Mouse (Mus musculus): ENCODE measurements around the gene 2410004P03Rik.
"Not testable (repeated sequence)": the region's sequence is repeated elsewhere in the genome, so short reads cannot be mapped to it uniquely, and the experiment has no call there.

2410004P03Rik gene

GRCm38 (mm10) chr12:17021125-17021524 lies 9.6 kb upstream of the 2410004P03Rik start:
- not testable (repeated sequence) for DNase-seq (ENCODE audit: low spot score)

DNA sequence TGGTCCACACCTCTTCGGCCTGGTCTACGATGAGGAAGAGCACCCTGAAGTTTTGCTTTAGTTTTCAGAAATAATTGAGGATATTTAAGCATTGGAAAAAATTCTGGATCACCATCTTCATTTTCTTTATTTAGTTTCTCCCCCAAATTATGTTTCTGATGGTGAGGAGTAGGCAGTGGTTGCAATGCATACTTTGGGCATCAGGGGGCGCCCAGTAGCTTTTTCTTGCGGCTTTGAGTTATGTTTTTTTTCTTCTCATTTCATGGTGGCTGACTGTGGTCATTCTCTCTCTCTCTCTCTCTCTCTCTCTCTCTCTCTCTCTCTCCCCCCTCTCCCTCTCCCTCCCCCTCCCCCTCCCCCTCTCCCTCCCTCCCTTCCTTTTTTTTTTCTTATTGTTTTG lies 6.9 kb upstream of the 2410004P03Rik start:
- no peak for DNase-seq (ENCODE audit: low spot score)

DNA sequence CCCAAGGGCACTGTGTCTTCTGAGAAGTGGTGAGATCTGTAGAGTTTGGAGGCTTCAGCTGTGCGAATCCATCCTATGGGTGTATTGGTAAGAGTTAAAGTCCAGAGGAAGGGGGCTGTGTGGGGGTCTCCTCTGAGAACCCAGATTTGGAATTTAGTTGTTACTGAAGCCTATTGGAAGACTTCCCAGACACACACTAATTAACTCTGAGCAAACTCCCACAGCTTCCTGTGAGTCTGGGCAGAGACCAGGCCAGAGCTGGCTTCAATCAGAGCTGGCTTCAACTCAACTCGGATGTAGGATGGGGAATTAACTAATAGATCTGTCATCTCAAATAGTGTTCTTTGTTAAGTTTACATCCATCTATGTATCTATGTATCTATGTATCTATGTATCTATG lies 4.2 kb upstream of the 2410004P03Rik start:
- DNase-seq (ENCODE audit: low spot score) = no peak

GRCm38 (mm10) chr12:17012067-17012899 lies 756 bp upstream of the 2410004P03Rik start:
- no peak for DNase-seq (ENCODE audit: low spot score)

DNA sequence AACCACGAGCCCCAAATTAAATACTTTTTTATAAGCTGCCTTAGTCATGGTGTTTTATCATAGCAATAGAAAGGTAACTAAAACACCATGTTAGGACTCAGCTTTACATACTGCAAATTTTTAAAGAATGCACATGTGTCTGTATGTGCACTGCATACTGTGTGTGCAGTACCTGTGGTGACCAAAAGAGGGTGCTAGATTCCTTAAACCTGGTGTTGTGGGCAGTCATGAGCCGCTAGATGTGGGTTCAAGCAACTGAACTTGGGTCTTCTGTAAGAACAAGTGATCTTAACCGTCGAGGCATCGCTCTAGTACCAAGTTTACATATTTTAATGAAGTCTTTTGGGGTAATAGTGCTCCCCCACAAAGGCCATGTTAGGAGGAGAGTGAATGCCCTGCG lies 2.1 kb downstream of the 2410004P03Rik start:
- DNase-seq (ENCODE audit: low spot score) = no peak

GRCm38 (mm10) chr12:17001211-17001610 lies 10.3 kb downstream of the 2410004P03Rik start:
- DNase-seq (ENCODE audit: low spot score) = no peak

- DNase-seq (ENCODE audit: low spot score) = no peak
Observed at GRCm38 (mm10) chr12:17000628-17001027, 10.9 kb downstream of the 2410004P03Rik start.

- peak; percentile 50 for DNase-seq (ENCODE audit: low spot score)
Observed at GRCm38 (mm10) chr12:16999739-17000497, 11.6 kb downstream of the 2410004P03Rik start, which contains the start of gene Pqlc3. Pqlc3 (minus strand) TSS chr12:17000408.

- DNase-seq (ENCODE audit: low spot score) = no peak
Observed at GRCm38 (mm10) chr12:16999146-16999545, 12.4 kb downstream of the 2410004P03Rik start.

DNA sequence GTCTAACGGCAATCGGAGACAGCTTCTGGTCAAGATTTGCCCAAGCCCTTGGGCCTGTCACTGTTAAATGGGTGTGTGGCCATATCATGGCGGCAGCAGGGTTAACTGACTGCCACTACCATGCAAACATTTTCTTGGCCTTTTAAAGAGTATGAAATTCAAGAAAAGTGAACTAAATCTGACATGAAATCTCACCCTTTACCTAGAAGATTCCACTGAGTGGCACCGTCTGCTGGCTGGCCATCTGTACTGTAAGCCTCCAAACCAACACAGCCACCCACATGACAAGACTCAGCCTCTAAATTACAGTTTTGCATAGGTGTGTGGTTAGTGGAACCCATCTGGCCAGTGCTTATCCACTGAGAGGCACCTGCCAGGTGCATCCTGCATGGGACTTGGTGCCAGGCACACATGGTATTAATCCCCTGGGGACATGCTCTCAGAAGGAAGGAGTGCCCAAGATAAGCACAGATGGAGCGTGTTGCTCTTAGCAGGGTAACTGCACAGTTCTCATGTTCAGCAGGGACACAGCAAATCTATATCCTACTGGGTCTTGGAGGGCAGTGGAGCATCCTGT lies 14.6 kb downstream of the 2410004P03Rik start:
- no peak for DNase-seq (ENCODE audit: low spot score)

GRCm38 (mm10) chr12:16996281-16996680 lies 15.2 kb downstream of the 2410004P03Rik start:
- no peak for DNase-seq (ENCODE audit: low spot score)

GRCm38 (mm10) chr12:16994291-16994690 lies 17.2 kb downstream of the 2410004P03Rik start:
- no peak for DNase-seq (ENCODE audit: low spot score)

DNA sequence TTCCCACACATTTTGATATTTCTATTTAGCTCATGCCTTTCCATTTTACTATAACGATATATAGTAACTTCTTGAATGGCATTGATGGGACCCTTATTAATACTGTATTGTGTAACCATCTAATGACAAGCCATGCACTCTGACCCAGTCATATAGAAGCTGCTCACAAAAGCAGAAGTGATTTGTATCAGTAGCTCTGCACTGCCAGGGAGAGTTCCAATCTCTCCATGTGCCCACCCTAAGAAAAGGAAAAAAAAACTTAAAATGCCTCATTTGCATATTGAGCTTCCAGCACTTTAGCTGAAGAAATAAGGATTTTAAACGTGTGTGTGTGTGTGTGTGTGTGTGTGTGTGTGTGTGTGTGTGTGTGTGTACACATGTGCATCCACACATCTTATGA lies 19.2 kb downstream of the 2410004P03Rik start:
- no peak for DNase-seq (ENCODE audit: low spot score)

GRCm38 (mm10) chr12:16991376-16991775 lies 20.2 kb downstream of the 2410004P03Rik start:
- no peak for DNase-seq (ENCODE audit: low spot score)

- no peak for DNase-seq (ENCODE audit: low spot score)
Observed at GRCm38 (mm10) chr12:16985778-16986177, 25.7 kb downstream of the 2410004P03Rik start.

DNA sequence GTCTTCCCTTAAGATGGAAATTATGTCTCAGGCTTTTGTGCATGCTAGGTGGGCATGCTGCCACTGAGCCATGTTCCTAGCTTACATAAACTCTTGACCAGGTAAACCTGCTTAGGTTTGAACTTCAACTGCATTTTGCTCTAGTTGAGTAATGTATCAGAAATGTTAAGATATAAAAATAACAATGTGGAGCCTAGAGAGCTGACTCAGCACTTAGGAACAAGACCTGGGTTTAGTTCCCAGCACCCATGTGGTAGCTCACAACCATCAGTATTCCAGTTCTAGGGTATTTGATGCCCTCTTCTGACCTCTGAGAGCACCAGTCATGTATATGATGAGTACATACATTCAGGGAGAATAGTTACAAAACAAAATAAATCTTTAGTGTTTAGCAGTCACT lies 34.4 kb downstream of the 2410004P03Rik start:
- DNase-seq (ENCODE audit: low spot score) = no peak

GRCm38 (mm10) chr12:16966811-16967210 lies 44.7 kb downstream of the 2410004P03Rik start:
- DNase-seq (ENCODE audit: low spot score) = no peak

- DNase-seq (ENCODE audit: low spot score) = no peak
Observed at GRCm38 (mm10) chr12:16963354-16963753, 48.2 kb downstream of the 2410004P03Rik start.

GRCm38 (mm10) chr12:16958851-16959250 lies 52.7 kb downstream of the 2410004P03Rik start:
- no peak for DNase-seq (ENCODE audit: low spot score)
